Mouse (Mus musculus): ENCODE measurements around the gene Atp9a.

DNA sequence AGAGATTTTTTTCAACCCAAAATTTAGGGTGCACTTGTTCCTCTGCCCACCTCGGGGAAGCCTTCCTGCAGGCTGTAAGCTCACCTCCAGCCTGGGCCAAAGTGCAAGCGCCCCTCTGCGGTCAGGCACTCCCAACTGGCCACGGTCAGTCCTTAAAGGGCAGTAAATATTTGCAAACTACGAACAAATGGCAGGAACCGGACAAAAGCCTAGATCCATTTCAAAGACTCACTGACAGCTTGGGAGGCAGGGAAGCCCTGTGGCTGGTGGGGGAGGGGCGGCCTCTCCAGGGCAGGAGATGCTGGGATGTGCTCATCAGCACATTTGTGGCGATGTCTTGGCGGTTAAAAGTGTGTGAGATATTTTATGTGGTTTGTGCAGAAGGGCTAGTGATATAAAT lies 37.8 kb upstream of the Atp9a start:
- TF ChIP-seq CTCF (IDR thresholded peaks at IDR 0.05; ENCODE audit: extremely low read depth, insufficient read depth, insufficient read length, insufficient replicate concordance) (no peak), POLR2A (IDR thresholded peaks at IDR 0.05; ENCODE audit: low read depth, low read length) (no peak)
